ENCODE assay signal across 14 mouse cellular contexts in genomic region chr11:33078036-33078435, GRCm38 (mm10).
DNase-seq lines count a peak whose midpoint lies in the region; ATAC-seq and TF ChIP-seq lines count a peak whose summit lies in the region.
"Had no signal": no experiment of that assay in that cellular context is flagged by ENCODE, and none has a peak within 500 bp of the region (broad histone marks: within the 10 kb centered on the region; RNA-seq: fewer than 3 reads in every experiment).

No protein-coding gene starts in this region.

- H3K4me3 ChIP-seq in forebrain, embryonic 11.5 days (ENCODE audit: low read depth, low read length): no peak overlapping the region
- no peak overlapping the region for H3K4me3 ChIP-seq in forebrain, embryonic 14.5 days (ENCODE audit: low read depth, low read length)
- no peak overlapping the region for H3K4me3 ChIP-seq in embryonic facial prominence, embryonic 14.5 days (ENCODE audit: low read depth, low read length)
- no peak overlapping the region for H3K4me3 ChIP-seq in limb, embryonic 15.5 days
- no peak overlapping the region for H3K4me3 ChIP-seq in gastrocnemius, adult 2 months

- DNase-seq in forebrain, embryonic 11.5 days (ENCODE audit: low spot score): peak; percentile 53
- no peak for DNase-seq in forebrain, embryonic 14.5 days (ENCODE audit: low spot score)
- DNase-seq in embryonic facial prominence, embryonic 14.5 days (ENCODE audit: low spot score): peak; percentile 57
- peak; percentile 47 for DNase-seq in kidney, adult 9 months
- DNase-seq in gastrocnemius, adult 2 months: no peak
- DNase-seq in urinary bladder, postnatal 25 days (ENCODE audit: low spot score): no peak
- no peak for DNase-seq in thymus, postnatal 36 days
- DNase-seq: adrenal gland, postnatal 25 days; cerebellum, adult 8-10 months; thymus, postnatal 25 days had no signal

- no peaks in the 10 kb centered on the region for H3K27me3 ChIP-seq in forebrain, embryonic 11.5 days (ENCODE audit: control insufficient read depth, insufficient read depth, low read length)
- H3K27me3 ChIP-seq in forebrain, embryonic 14.5 days (replicated peaks; ENCODE audit: control insufficient read depth, insufficient read depth, low read length): no peaks in the 10 kb centered on the region
- H3K27me3 ChIP-seq in embryonic facial prominence, embryonic 14.5 days (replicated peaks; ENCODE audit: control insufficient read depth, insufficient read depth, low read length): no peaks in the 10 kb centered on the region
- H3K27me3 ChIP-seq in limb, embryonic 15.5 days: no peaks in the 10 kb centered on the region

- no peaks in the 10 kb centered on the region for H3K9me3 ChIP-seq in forebrain, embryonic 11.5 days (ENCODE audit: control insufficient read depth, low read length)
- H3K9me3 ChIP-seq in forebrain, embryonic 14.5 days (replicated peaks; ENCODE audit: control insufficient read depth, low read length): no peaks in the 10 kb centered on the region
- no peaks in the 10 kb centered on the region for H3K9me3 ChIP-seq in embryonic facial prominence, embryonic 14.5 days (ENCODE audit: control insufficient read depth, low read length)
- H3K9me3 ChIP-seq in limb, embryonic 15.5 days: no peaks in the 10 kb centered on the region
- H3K9me3 ChIP-seq: G1E had no signal

- H3K9ac ChIP-seq in forebrain, embryonic 11.5 days (ENCODE audit: low read length): no peak overlapping the region
- no peak overlapping the region for H3K9ac ChIP-seq in forebrain, embryonic 14.5 days (ENCODE audit: low read length)
- H3K9ac ChIP-seq in embryonic facial prominence, embryonic 14.5 days (ENCODE audit: low read depth, low read length): no peak overlapping the region
- H3K9ac ChIP-seq in limb, embryonic 15.5 days: no peak overlapping the region

- TF ChIP-seq CTCF in gastrocnemius, adult 2 months (IDR thresholded peaks at IDR 0.05): no peak

- ATAC-seq in forebrain, embryonic 11.5 days (replicated peaks; ENCODE audit: low FRiP score): 0 out of 2 replicates have a peak, but pooled peaks have one; percentile 27
- no peak for ATAC-seq in forebrain, embryonic 14.5 days
- ATAC-seq in embryonic facial prominence, embryonic 14.5 days (ENCODE audit: low read depth): peak; percentile 82
- peak; percentile 32; the same call in 1 of the 2 replicates for ATAC-seq in limb, embryonic 15.5 days (ENCODE audit: insufficient number of reproducible peaks, low FRiP score, low TSS enrichment, low read depth)
- ATAC-seq: intestine, postnatal 0 days had no signal

- intact Hi-C loops in gastrocnemius, adult 2 months (cut with DNase I): no loop called here

- WGBS in forebrain, embryonic 11.5 days: 40% methylated on average over 7 of the region's 7 CpGs
- WGBS in forebrain, embryonic 14.5 days: 37% methylated on average over 7 of the region's 7 CpGs
- WGBS in embryonic facial prominence, embryonic 14.5 days: 37% methylated on average over 7 of the region's 7 CpGs
- 11% methylated on average over 7 of the region's 7 CpGs for WGBS in limb, embryonic 15.5 days

- 0 out of 2 replicates have a peak, but pooled peaks cover 2% of the 10 kb centered on the region for H3K4me1 ChIP-seq in forebrain, embryonic 11.5 days (replicated peaks; ENCODE audit: control insufficient read depth, insufficient read depth, low read length)
- no peaks in the 10 kb centered on the region; the same call in 1 of the 2 replicates for H3K4me1 ChIP-seq in forebrain, embryonic 14.5 days (ENCODE audit: control insufficient read depth, insufficient read depth, low read length)
- H3K4me1 ChIP-seq in embryonic facial prominence, embryonic 14.5 days (ENCODE audit: control insufficient read depth, insufficient read depth, low read length): peaks cover 21% of the 10 kb centered on the region
- peaks cover 47% of the 10 kb centered on the region for H3K4me1 ChIP-seq in limb, embryonic 15.5 days

- no peaks in the 10 kb centered on the region for H3K36me3 ChIP-seq in forebrain, embryonic 11.5 days (ENCODE audit: control insufficient read depth, insufficient read depth, low read length)
- H3K36me3 ChIP-seq in forebrain, embryonic 14.5 days (ENCODE audit: control insufficient read depth, insufficient read depth, low read length): no peaks in the 10 kb centered on the region
- no peaks in the 10 kb centered on the region for H3K36me3 ChIP-seq in embryonic facial prominence, embryonic 14.5 days (ENCODE audit: control insufficient read depth, insufficient read depth, low read length)
- H3K36me3 ChIP-seq in limb, embryonic 15.5 days: no peaks in the 10 kb centered on the region
- H3K36me3 ChIP-seq: G1E had no signal

- no peak overlapping the region for H3K4me2 ChIP-seq in forebrain, embryonic 11.5 days (ENCODE audit: low read depth, low read length, severe bottlenecking)
- no peak overlapping the region for H3K4me2 ChIP-seq in forebrain, embryonic 14.5 days (ENCODE audit: low read length)
- no peak overlapping the region for H3K4me2 ChIP-seq in embryonic facial prominence, embryonic 14.5 days (ENCODE audit: low read depth, low read length)
- H3K4me2 ChIP-seq in limb, embryonic 15.5 days: no peak overlapping the region
- H3K4me2 ChIP-seq: heart, embryonic 11.5 days had no signal

- no peak overlapping the region for H3K27ac ChIP-seq in forebrain, embryonic 11.5 days (ENCODE audit: low read depth, low read length)
- H3K27ac ChIP-seq in forebrain, embryonic 14.5 days (ENCODE audit: low read depth, low read length): no peak overlapping the region
- H3K27ac ChIP-seq in embryonic facial prominence, embryonic 14.5 days (replicated peaks; ENCODE audit: low read depth, low read length): peak overlapping the region; percentile 9; the same call in 1 of the 2 replicates
- peak overlapping the region; percentile 47; the same call in 1 of the 2 replicates for H3K27ac ChIP-seq in limb, embryonic 15.5 days
- no peak overlapping the region for H3K27ac ChIP-seq in gastrocnemius, adult 2 months

Comparison
In these comparisons a context has a peak if more than half of its experiments do, and no peak if none do; other contexts are left out.
1. DNase-seq: peak in forebrain, embryonic 11.5 days (single experiment), embryonic facial prominence, embryonic 14.5 days (single experiment) and kidney, adult 9 months (single experiment); none in forebrain, embryonic 14.5 days (single experiment), gastrocnemius, adult 2 months (single experiment), urinary bladder, postnatal 25 days (single experiment) and thymus, postnatal 36 days (0 of 2).
2. H3K27ac ChIP-seq: peak in embryonic facial prominence, embryonic 14.5 days (single experiment) and limb, embryonic 15.5 days (single experiment); none in forebrain, embryonic 11.5 days (single experiment), forebrain, embryonic 14.5 days (single experiment) and gastrocnemius, adult 2 months (single experiment).